Mouse (Mus musculus) left cerebral cortex, postnatal 14 days (tissue): ENCODE results near the gene Plekhb2. TPM values are rescaled to one million over a fixed set of nuclear protein-coding genes. Genes with fewer than 3 reads are reported as not detected.

ENCODE experiments used
- DNase-seq, 2 experiments: peaks; one replicate each; pipeline ENCODE4 v3.0.0; 2021 to 2022; ENCODE audit warnings: low spot score in 2 of 2, mixed read lengths in 1 of 2
- intact Hi-C: fragments of 180-260 bp; cut with DNase I; formaldehyde crosslinking; loops from one replicate; pipeline ENCODE4 v1.15.1; 2025
- total RNA-seq, 2 experiments: library from RNA; stranded (reverse); gene quantifications; 2 replicates each; pipeline ENCODE4 v1.2.3; 2021

The Plekhb2 gene
- total RNA-seq, 2 experiments from 2014 or later, result 202 to 226 TPM

GRCm38 (mm10) chr1:34828528-34829294 lies 21.1 kb upstream of the Plekhb2 start:
- intact Hi-C loops, result no loop called here
- DNase-seq, result no peak

GRCm38 (mm10) chr1:34830934-34831333 lies 18.8 kb upstream of the Plekhb2 start:
- intact Hi-C loops, result no loop called here
- no peak for DNase-seq

- no peak for DNase-seq
- intact Hi-C loops, result no loop called here
These were observed 18.4 kb upstream of the Plekhb2 start for GRCm38 (mm10) chr1:34831381-34831780.

GRCm38 (mm10) chr1:34834904-34835303 lies 14.9 kb upstream of the Plekhb2 start:
- intact Hi-C loops, result no loop called here
- DNase-seq, result no peak

- no peak for DNase-seq
- intact Hi-C loops, result no loop called here
These were observed 11.7 kb upstream of the Plekhb2 start for GRCm38 (mm10) chr1:34837951-34838689.

GRCm38 (mm10) chr1:34839241-34839640 lies 10.5 kb upstream of the Plekhb2 start:
- intact Hi-C loops, result no loop called here
- DNase-seq, result no peak

GRCm38 (mm10) chr1:34841709-34842388 lies 7.9 kb upstream of the Plekhb2 start:
- intact Hi-C loops, result no loop called here
- DNase-seq, result no peak

- intact Hi-C loops, result no loop called here
- peak in 1 of 2 experiments; percentile 35 for DNase-seq
These were observed 7.4 kb upstream of the Plekhb2 start for GRCm38 (mm10) chr1:34842389-34842861.

GRCm38 (mm10) chr1:34842887-34843618 lies 6.7 kb upstream of the Plekhb2 start, which contains the start of gene Fam168b:
Fam168b (minus strand) TSS chr1:34843065.
- intact Hi-C loops, result no loop called here
- peak; percentile 90 to 92 for DNase-seq

GRCm38 (mm10) chr1:34847070-34847469 lies 2.7 kb upstream of the Plekhb2 start:
- intact Hi-C loops, result no loop called here
- DNase-seq, result no peak

- intact Hi-C loops, result no loop called here
- DNase-seq, result peak in 1 of 2 experiments; percentile 25
These were observed 764 bp downstream of the Plekhb2 start for GRCm38 (mm10) chr1:34850343-34851136.

- intact Hi-C loops, result no loop called here
- DNase-seq, result peak; percentile 34 to 60
These were observed 1.8 kb downstream of the Plekhb2 start for GRCm38 (mm10) chr1:34851562-34851961.

GRCm38 (mm10) chr1:34852116-34852878 lies 2.5 kb downstream of the Plekhb2 start:
- no peak for DNase-seq
- intact Hi-C loops, result no loop called here

GRCm38 (mm10) chr1:34853786-34854185 lies 4.0 kb downstream of the Plekhb2 start:
- DNase-seq, result no peak
- intact Hi-C loops, result no loop called here

GRCm38 (mm10) chr1:34855056-34855739 lies 5.4 kb downstream of the Plekhb2 start:
- intact Hi-C loops, result no loop called here
- DNase-seq, result no peak

- DNase-seq, result no peak
- intact Hi-C loops, result no loop called here
These were observed 8.9 kb downstream of the Plekhb2 start for GRCm38 (mm10) chr1:34858671-34859070.

GRCm38 (mm10) chr1:34859761-34860160 lies 10.0 kb downstream of the Plekhb2 start:
- intact Hi-C loops, result no loop called here

More at GRCm38 (mm10) chr1:34859761-34860160, 10.0 kb downstream of the Plekhb2 start:
- DNase-seq, result no peak
